Mouse (Mus musculus): ENCODE data around the gene Rnase1.

GRCm38 (mm10) chr14:51142119-51142518 is 4.5 kb downstream of the Rnase1 start:
- no peak for TF ChIP-seq POLR2A (IDR thresholded peaks at IDR 0.05; ENCODE audit: borderline replicate concordance, control insufficient read depth, low read depth, low read length)
- TF ChIP-seq CTCF (IDR thresholded peaks at IDR 0.05; ENCODE audit: control insufficient read depth, insufficient read depth, low read length), result no peak
